Mouse (Mus musculus) right cerebral cortex, adult 2 months (tissue): Measurements from ENCODE around the gene Eri3.

Source experiments
- DNase-seq, 2 experiments: peaks; one replicate each; pipeline ENCODE4 v3.0.0; 2021 to 2022; ENCODE audit warnings: low spot score in 2 of 2

Gene Eri3

DNA sequence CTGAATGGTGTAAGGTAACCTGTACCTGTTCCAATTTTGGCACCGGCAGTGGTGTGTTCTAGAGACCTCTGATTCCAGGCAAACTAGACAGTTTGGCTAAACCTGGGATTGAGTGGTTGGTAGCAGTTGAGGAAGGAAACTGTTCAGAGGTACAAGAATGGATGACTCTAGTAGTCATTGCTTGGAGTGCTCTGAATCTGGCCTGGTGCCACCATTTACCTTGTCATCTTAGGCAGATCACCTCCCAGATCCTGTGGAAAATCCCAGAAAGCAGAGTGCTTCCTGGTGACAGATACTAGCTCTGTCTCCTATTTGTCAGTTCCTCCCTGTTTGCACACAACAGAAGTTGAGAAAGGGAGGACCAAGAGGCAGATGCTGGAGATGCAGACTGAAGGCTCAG lies 27.4 kb downstream of the Eri3 start:
- no peak for DNase-seq

DNA sequence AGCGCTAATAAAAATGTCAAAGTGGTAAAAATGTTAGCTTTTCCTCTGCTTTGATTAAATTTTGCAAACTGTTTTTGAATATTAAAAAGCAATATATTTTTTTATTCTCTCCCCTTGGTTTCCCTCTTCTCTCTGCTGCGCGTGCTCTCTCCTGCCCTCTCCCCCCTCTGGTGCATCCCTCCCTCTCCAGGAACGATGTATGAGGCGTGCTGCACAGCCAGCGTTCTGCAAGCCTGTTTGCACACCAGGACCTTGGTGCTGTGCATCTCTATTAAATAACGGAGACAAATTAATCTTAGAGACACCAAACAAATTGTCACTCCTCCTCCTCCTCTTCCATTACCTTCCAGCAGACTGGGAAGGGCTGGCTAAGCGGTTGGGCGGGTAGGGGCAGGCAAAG lies 31.5 kb downstream of the Eri3 start:
- DNase-seq = no peak

DNA sequence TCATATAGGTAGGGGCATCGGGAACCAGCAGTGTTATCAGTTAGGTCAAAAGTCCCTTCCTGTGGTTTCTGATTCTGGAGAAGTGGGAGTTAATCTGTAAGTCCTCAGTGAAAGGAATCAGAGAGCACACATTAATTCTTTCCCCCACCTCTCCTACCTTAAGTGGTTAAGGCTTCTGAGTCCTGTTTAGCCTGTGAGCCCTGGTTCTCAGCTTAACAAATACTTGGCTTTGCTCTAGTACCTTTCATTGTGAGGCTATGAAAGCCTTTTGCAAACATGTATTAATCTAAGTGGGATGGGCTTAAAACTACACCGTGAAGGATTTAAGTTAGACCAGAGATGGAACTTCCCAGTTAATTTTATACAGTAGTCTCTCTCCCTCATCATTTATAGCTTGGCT lies 35.8 kb downstream of the Eri3 start:
- no peak for DNase-seq

DNA sequence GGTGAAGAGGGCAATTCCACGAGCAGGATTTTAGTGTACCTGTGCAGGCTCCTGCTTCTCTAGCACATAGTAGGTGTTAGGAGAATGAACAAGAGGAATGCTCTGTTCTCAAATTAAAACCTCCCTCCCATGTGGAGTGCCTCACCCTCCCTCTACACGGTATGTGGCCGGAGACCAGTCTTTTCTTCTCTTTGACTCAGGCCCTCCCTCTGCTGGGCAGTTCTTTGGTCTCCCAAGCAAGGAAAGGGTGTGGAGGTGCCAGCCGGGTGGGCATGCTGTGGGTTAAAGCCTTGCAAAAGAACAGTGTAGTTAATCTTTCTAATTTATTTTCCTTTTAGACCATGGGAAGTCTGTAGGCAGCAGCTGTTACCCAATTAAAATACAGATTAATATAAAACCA lies 37.3 kb downstream of the Eri3 start:
- no peak for DNase-seq

DNA sequence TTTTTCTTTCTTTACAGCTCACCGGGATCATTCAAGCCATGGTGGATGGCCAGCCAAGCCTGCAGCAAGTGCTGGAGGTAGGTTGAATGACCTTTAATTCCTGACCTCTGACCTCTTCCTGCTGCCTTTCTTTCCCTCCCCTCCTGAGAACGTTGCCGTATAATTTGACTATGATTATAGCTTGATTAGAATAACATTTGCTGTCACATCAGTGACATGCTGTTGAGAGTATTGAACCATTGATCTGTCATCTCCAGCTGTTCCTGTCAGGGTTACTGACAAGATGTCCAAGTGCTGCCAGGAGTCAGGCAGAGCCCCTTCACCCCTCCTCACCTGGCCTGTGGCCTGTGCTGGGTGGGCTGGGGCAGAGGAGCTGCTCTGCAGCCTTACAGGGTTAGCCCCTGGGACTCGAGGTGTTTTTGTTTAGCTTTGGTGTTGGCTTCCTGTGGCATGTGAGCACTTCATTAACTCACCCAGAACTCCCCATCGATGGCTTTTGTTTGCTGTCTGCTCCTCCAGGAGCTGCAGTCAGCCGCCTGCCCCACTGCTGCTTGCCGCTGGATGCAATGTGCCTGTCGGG lies 39.0 kb downstream of the Eri3 start:
- DNase-seq = no peak

DNA sequence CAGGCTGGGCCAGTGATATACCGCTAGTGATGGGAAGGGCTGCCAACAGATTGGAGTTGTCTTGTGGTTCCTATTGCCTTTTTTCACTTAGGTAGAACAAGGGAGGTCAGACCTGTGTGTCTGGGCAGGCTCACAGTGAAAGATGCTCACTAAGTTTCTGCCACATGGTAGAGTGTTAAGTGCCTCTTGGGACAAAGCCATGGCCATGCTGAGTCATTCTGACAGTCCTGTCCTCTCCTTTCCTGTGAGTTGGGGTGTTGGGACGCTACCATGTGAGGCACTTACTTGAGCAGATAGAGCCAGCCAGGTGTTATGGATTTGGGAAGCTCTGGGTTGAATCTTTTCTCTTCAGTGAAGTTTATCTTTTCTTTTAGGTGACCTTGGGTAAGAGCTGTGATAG lies 40.6 kb downstream of the Eri3 start:
- DNase-seq = no peak

DNA sequence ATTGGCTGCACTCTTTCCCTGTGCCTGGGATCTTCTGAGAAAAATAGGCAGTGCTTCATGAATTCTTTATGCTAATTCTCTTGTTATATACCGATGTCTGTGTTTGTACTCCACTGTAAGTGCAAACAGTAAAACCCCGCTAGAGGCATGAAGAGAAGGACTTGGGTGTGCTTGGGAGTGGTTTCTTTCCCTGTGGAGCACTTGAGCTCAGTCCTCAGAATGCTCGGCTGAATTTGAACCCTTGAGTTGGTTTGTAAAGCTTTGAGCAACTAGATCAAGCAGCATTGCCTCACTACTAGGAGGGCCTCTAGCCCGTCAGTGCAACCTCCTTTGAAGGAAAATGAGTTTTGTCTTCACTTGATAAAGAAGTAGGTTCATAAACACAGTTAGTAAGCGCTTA lies 42.0 kb downstream of the Eri3 start:
- no peak for DNase-seq

DNA sequence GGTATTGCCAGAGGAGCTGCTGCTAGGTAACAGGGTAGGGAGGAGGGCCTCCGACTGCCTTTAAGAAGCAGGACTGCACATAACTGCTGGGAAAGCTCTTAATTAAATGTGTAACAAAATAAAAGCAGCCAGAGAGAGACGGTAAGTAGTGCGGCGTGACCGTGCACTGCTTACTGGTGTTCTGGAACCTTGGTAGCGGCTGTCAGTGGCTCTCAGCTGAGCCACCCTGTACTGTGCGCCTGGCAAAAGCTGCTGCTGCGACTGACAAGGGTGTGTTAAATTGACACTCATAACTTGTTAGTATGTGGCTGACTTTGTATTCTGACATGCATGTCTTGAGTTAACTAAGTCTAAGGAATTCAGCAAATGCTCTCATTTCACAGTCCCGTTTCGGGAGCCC lies 45.1 kb downstream of the Eri3 start:
- no peak for DNase-seq

DNA sequence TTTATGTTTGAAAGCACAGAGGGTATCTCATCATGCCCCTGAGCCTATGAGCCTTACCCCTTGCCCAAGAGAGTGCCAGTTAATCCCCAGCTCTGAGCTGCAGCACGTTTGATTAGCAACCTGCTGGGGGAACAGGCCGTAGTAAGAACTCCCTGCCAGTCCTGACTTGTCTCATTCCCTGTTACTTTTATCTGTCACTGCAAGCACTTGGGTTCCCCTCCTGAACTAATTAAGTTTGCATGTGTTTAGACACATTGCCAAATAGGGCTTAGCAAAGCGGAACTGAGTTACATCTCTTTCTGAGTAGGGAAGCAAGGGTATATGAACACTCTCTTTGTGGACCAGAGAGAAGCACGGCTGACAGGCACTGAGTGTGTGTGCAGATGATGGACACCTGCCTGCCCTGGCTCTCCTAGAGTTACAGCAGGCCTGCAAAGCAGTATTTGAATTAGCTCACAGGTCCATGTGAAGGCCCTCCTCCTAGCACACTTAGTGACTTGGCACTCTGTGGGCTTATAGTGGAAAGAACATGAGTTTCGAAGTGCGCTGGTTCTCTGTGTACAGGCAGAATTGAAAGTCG lies 49.9 kb downstream of the Eri3 start:
- DNase-seq = no peak

DNA sequence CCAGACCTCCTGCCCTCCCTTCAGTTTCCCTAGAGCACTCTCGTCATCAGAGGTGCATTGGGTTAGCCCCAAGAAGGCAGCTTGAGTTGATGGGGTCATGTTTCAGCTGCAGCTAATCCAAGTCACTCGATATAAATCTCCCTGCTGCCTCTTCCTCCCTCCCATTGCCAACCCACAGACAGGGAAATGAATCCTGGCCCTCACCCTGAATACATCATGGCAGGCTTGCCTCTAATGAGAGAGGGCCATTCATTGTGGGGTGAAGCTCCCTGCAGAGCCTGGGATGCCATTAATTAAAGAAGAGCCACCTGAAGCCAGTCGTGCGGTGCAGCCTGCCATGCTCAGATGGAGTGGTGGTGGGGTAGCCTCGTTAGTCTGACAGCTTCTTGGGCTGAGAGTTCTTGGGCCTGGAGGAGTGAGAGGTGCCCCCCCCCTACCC lies 51.2 kb downstream of the Eri3 start:
- no peak for DNase-seq

DNA sequence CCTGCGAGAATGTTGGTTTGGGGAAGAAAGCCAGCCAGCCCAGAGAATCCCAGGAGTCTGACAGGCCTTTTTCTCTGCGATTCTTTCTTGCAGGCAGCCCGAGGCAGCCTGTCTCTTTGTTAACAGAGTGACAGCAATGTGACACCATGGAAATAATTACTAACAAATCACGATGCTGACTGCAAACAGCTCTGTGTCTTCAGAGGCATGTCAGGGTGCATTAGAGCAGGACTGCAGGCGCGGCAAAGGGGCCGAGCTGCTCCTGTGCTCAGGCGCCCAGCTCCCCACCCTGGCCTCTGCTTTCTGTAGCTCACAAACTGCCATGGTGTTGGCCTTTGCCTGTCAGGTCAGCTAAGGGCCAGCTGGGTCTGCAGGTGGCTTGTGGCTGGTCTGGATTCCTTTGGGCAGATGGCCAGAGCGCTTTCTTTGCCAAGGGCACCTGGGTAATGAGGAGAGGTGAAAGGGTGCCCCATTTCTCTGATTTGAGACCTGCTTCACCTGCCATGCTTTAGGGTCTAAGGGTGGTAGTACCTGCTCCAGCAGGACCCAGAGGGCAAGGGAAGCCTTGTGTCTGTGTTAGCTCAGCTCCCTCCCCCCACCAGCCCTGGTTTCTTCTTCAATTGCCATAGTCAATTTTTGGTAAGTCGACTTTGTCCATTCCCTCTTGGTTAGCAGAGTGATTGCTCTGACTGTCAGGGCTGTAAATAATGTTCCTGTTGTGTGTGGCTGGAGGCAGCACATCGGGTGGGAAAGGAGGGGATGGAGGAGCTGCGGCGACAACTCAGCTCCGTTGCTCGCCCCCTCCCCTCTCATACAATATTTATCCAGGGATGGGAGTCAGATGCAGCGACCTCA lies 55.2 kb downstream of the Eri3 start:
- DNase-seq = no peak

DNA sequence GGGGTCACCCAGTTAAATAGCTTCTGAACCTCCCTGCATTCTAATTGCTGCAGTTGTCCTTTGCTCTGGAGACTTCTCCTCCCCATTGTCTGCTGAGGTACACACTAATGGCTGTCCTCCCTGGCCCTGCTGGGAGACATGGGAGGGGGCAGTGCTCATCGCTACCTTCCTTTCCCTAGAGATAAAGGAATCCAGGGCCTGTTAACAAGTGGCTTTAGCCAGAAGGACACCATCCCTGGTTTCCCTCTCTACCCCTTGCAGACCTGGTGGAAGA lies 55.7 kb downstream of the Eri3 start:
- no peak for DNase-seq

DNA sequence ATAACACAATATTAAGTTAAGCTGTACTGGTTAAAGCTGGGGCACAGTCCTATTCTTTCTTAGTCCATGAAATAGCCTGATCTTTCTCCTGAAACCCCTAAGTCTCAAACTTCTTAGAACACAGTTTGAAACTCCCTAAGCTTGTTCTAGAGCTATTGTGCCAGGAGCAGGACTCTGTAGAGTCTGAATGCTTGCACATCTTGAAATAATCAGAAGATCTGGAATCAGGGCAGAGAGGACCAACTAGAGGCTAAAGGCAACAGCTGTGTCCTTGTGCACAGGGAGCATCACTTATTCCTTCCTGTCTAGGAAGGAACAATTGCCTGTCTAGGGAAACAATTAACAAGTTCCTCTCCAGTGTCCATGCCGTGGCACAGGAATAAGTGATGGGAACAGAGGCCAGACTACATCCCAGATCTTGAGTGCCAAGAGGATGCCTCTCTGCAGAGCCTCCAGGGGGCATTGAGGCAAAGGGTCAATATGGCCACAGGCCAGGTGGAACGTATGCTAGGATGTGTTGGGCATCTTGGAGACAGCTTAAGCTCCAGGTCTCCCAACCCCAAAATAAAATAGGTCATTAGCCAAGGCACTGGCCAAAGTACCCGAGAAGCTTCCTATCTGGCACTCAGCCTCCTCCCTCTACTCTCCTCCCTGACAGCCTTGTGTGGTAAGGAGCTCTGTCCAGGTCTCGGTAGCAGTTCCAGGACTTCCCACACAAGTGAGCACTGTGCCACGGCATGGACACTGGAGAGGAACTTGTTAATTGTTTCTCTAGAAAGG lies 56.9 kb downstream of the Eri3 start:
- no peak for DNase-seq

DNA sequence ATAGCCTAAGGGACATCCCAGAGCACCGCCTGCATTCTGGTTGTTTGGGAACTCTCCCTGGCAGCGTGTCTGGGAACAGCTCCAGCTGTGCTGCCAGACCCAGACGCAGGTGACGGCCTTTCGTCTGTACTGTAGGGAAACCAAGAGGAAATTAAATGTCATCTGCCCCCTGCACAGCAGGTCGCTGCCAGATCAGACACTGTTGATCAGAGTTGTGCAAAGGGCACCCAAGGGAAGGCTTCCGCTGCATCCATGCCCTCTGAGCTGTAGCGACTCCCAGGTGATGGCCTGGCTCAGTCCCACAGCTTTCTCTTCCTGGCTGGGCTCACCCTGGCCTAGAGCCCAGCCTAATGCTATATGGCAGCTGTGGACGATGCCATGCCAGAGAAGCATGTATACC lies 58.1 kb downstream of the Eri3 start:
- DNase-seq = no peak

DNA sequence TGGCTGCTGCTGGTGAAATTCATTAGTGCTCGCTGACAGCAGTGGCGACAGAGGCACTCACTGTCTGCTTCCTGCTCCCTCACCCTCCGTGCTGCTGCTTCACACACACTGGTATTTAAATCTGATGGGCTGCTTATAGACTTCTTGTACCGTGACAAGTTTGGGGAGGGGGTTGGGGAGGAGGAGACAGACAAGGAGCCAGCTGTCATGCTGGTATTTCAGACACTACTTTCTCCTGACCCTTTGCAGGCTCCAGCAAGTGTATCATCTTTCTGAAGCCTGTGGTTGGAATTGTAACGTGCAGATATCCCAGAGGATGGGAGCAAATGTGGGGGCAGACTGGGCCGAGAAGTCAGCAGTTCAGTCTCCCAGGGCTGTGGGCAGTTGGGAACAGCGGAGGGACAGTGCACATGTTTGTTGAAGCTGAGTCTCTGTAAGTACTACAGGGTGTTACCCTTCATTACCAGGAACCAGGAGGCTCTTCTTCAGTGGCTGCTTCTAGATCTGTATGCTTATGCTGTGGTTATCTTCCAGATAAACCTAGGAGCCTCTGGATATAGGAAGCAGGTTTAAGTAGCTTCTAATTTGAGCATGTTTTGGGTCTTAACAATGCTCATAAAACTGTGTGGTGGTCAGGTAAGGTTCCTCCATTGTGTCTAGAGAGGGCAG lies 59.3 kb downstream of the Eri3 start:
- DNase-seq = no peak

DNA sequence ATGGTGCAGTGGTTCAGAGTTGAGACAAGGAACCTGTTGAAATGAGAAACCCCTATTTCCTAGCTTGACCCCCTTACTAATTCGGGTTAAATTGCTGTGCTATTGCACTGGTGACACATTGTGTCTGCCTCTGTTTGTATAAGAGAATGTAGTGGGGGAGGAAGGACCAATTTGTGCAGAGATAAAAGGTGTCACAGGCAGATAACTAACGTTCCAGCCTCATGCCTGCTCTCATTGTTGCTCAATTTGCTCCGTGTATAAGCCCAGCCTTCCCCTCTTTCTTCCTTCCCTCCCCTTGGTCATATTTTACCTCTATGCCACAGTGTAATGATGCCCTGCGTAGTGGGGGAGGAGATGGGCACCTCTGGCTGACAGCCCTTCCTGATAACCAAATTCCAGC lies 61.2 kb downstream of the Eri3 start:
- no peak for DNase-seq

DNA sequence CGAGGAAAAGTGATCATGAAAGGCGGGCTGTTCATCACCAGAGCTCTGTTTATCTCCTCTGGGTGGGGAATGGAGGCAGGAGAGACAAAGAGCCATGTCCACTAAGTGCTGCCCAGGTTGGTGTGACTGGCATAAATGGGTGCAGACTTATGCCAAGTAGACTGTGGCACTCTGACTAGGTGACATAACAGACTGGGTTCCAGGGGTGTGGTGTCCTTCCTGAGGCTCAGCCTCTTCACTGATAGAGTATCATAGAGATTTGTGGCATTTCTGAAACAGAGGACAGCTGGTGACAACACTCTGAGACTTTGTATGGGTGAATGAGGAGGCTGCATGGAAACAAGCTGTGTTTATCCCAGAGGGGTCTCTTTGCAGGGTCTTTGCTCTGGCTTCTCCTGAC lies 61.6 kb downstream of the Eri3 start:
- DNase-seq = no peak

DNA sequence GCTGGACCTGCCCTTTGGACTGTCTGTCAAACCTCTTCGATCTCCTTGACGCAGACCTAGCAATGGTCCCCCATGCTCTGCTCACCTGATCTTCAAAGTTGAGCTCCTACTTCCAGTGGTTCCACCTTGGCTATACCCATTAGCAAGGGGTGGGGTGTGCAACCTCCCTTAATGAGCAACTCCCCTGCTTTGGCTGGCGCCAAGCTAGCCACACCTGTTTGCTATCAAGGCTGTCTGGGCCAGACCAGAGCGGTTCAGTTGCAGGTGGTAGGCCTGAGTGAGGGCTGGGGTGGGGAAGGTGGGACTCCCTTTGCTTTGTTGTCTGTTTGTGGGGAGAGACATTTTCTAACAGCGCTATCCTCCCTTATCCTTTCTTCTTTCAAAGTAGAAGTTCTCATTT lies 62.5 kb downstream of the Eri3 start:
- no peak for DNase-seq

DNA sequence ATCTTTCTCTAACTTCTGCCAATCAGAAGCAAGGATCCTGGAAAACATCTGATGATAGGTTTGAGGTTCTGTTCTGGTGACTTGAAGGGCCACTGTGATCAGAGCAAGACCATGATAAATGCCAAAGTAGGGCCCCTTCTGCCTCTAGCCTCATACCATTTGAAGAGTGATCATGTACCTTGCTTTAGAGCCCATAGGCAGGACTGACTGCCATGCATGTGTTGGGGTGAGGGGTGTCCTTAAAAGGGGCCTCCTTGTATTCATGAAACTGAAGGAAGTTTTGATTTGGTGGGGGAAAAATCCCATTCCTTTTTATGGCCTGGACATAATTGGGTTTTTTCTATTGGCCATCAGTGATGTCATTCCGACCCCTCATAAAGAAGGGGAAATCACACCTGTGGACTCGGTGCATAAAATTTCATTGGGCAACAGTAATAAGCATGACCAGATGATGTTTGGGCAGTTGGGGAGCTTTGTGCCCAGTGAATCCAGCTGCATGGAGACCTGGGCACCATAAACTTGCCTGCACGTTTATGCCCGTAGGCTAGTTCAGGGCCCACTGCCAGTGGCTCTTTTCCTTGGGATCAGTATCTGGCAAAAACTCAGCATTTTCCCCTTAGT lies 63.1 kb downstream of the Eri3 start:
- DNase-seq = no peak

DNA sequence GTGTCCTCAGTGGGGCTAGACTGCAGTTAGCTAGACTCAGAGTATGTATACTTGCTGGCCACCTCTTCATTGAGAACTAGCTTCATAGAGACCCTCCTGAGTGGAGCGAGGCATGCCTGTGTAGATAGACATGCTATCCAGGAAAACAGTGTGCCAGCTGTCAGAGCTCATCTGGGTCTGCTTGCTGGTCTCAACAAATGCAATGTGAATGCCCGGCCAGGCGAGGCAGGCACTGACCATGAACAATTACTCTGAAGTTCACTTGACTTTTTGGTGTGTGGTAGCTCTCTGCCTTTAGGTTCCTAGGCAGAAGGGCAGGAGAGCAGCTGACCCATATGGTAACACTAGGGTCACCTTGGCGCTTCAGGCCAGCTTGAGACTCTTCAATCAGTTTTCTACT lies 66.4 kb downstream of the Eri3 start:
- no peak for DNase-seq

DNA sequence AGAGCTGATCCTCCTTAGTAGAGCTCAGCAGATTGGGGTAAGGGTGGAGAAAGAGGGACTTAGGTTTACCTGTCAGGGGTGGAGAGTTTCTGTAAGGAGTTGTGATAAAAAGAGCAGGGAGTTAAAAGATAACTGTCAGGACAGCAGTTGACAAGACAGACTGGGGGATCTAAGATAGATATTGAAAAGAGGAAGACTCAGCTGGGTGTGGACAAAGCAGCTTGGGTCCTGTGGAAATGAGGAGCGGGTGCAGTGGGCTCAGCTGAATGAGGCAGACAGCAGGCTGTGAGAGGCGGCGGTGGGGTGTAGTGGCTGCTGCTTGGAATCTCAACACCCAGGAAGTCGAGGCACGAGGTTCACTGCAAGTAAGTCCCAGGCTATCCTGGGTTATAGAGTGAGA lies 72.1 kb downstream of the Eri3 start:
- DNase-seq = no peak

DNA sequence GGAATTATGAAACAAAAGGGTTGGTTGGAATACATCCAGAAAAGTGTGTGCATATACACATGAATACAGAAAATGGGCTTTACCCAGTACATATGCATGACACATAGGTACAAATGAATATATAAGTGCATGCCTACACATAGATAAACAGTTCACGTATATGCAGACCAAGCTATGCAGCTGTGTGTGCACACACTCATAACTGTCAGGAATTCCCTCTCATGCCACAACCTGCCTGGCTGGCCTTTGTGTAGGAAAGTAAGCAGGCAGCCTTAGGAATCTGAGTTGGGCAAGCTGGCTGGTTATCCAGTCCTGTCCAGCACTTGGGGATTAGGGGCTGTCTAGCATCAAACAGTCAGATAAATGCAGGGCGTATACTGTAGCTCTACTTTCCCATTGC lies 72.9 kb downstream of the Eri3 start:
- DNase-seq = no peak
